Mouse (Mus musculus) right cerebral cortex, adult 2 months (tissue): ENCODE results near the gene Rpf2.

Experiments used
- DNase-seq, 2 experiments: peaks; one replicate each; pipeline ENCODE4 v3.0.0; 2021 to 2022; ENCODE audit warnings: low spot score in 2 of 2

The Rpf2 gene

GRCm38 (mm10) chr10:40249625-40250024, 2.8 kb upstream of the Rpf2 start:
- DNase-seq: peak in 1 of 2 experiments; percentile 20

- DNase-seq: no peak
Observed at GRCm38 (mm10) chr10:40247166-40247716, 405 bp upstream of the Rpf2 start.

GRCm38 (mm10) chr10:40237826-40238225, 9.0 kb downstream of the Rpf2 start:
- DNase-seq: no peak

- no peak for DNase-seq
Observed at GRCm38 (mm10) chr10:40233241-40233640, 13.6 kb downstream of the Rpf2 start.

- no peak for DNase-seq
Observed at GRCm38 (mm10) chr10:40232442-40232841, 14.4 kb downstream of the Rpf2 start.

- DNase-seq: no peak
Observed at GRCm38 (mm10) chr10:40229725-40230124, 17.1 kb downstream of the Rpf2 start.

- no peak for DNase-seq
Observed at GRCm38 (mm10) chr10:40227660-40228303, 19.1 kb downstream of the Rpf2 start.

- DNase-seq: no peak
Observed at GRCm38 (mm10) chr10:40218874-40219273, 28.0 kb downstream of the Rpf2 start.

GRCm38 (mm10) chr10:40212443-40213169, 34.2 kb downstream of the Rpf2 start:
- DNase-seq: peak; percentile 95 to 96

GRCm38 (mm10) chr10:40195001-40195400, 51.8 kb downstream of the Rpf2 start:
- DNase-seq: no peak

- DNase-seq: no peak
Observed at GRCm38 (mm10) chr10:40192010-40192935, 54.6 kb downstream of the Rpf2 start.

GRCm38 (mm10) chr10:40191338-40191979, 55.4 kb downstream of the Rpf2 start:
- DNase-seq: no peak

- no peak for DNase-seq
Observed at GRCm38 (mm10) chr10:40190871-40191270, 56.0 kb downstream of the Rpf2 start.

- DNase-seq: no peak
Observed at GRCm38 (mm10) chr10:40189689-40190088, 57.1 kb downstream of the Rpf2 start.

GRCm38 (mm10) chr10:40188831-40189230, 58.0 kb downstream of the Rpf2 start:
- no peak for DNase-seq

- no peak for DNase-seq
Observed at GRCm38 (mm10) chr10:40185956-40186355, 60.9 kb downstream of the Rpf2 start.

- no peak for DNase-seq
Observed at GRCm38 (mm10) chr10:40180011-40180410, 66.8 kb downstream of the Rpf2 start.

- no peak for DNase-seq
Observed at GRCm38 (mm10) chr10:40179142-40179541, 67.7 kb downstream of the Rpf2 start.

- DNase-seq: peak; percentile 35 to 44
Observed at GRCm38 (mm10) chr10:40177323-40177962, 69.4 kb downstream of the Rpf2 start.
